15 mouse cellular contexts compared by ENCODE assay signal in genomic region chr14:60693666-60694065, GRCm38 (mm10). TPM values are rescaled to one million over a fixed set of nuclear protein-coding genes. Genes with fewer than 3 reads are reported as not detected.
DNase-seq lines count a peak whose midpoint lies in the region; ATAC-seq and TF ChIP-seq lines count a peak whose summit lies in the region.
"Had no signal": no experiment of that assay in that cellular context is flagged by ENCODE, and none has a peak within 500 bp of the region (broad histone marks: within the 10 kb centered on the region; RNA-seq: fewer than 3 reads in every experiment).

No protein-coding gene starts in this region.

- WGBS in heart, adult 2 months, result 54% methylated on average over 5 of the region's 5 CpGs
- 81% methylated on average over 5 of the region's 5 CpGs for WGBS in midbrain, embryonic 13.5 days
- 70% methylated on average over 5 of the region's 5 CpGs for WGBS in midbrain, embryonic 16.5 days
- WGBS in forebrain, embryonic 15.5 days, result 55% methylated on average over 5 of the region's 5 CpGs
- WGBS in stomach, embryonic 16.5 days, result 61% methylated on average over 5 of the region's 5 CpGs

- H3K27me3 ChIP-seq in heart, adult 2 months (ENCODE audit: control insufficient read depth, insufficient read depth, low read length), result no peaks in the 10 kb centered on the region
- no peaks in the 10 kb centered on the region for H3K27me3 ChIP-seq in midbrain, embryonic 13.5 days
- no peaks in the 10 kb centered on the region for H3K27me3 ChIP-seq in midbrain, embryonic 16.5 days (ENCODE audit: control insufficient read depth, insufficient read depth, low read depth, low read length)
- H3K27me3 ChIP-seq in forebrain, embryonic 15.5 days, result no peaks in the 10 kb centered on the region
- H3K27me3 ChIP-seq in stomach, embryonic 16.5 days (ENCODE audit: control insufficient read depth, insufficient read depth, low read length), result no peaks in the 10 kb centered on the region
- H3K27me3 ChIP-seq: CH12.LX; liver, embryonic 13.5 days had no signal

- DNase-seq in heart, adult 2 months, result no peak
- no peak for DNase-seq in heart, adult 18-20 months
- no peak for DNase-seq in right cerebral cortex, adult 2 months (ENCODE audit: low spot score in 2 of 2)
- DNase-seq: cerebellum, adult 11 months; gastrocnemius, postnatal 10 days; liver, embryonic 13.5 days; right cerebral cortex, postnatal 14 days had no signal

- no peaks in the 10 kb centered on the region for H3K36me3 ChIP-seq in heart, adult 2 months (ENCODE audit: control insufficient read depth, insufficient read depth, low read length)
- 0 out of 2 replicates have a peak, but pooled peaks cover 4% of the 10 kb centered on the region for H3K36me3 ChIP-seq in midbrain, embryonic 13.5 days
- H3K36me3 ChIP-seq in midbrain, embryonic 16.5 days (ENCODE audit: control insufficient read depth, insufficient read depth, low read length), result no peaks in the 10 kb centered on the region
- no peaks in the 10 kb centered on the region for H3K36me3 ChIP-seq in forebrain, embryonic 15.5 days
- H3K36me3 ChIP-seq in stomach, embryonic 16.5 days (ENCODE audit: control insufficient read depth, insufficient read depth, low read length), result no peaks in the 10 kb centered on the region
- H3K36me3 ChIP-seq: heart, embryonic 13.5 days had no signal

- peak overlapping the region; percentile 51 for H3K27ac ChIP-seq in heart, adult 2 months
- H3K27ac ChIP-seq in midbrain, embryonic 13.5 days, result 0 out of 2 replicates have a peak overlapping the region, but pooled peaks have one; percentile 20
- H3K27ac ChIP-seq in midbrain, embryonic 16.5 days (ENCODE audit: low read length), result no peak overlapping the region
- H3K27ac ChIP-seq in forebrain, embryonic 15.5 days (replicated peaks), result peak overlapping the region; percentile 76
- H3K27ac ChIP-seq in stomach, embryonic 16.5 days (ENCODE audit: low read length), result peak overlapping the region; percentile 51
- H3K27ac ChIP-seq: heart, embryonic 13.5 days; hindbrain, embryonic 10.5 days; liver, embryonic 13.5 days had no signal

- no peak for TF ChIP-seq POLR2A in heart, adult 2 months (IDR thresholded peaks at IDR 0.05; ENCODE audit: insufficient read depth, low read depth, low read length)

- no peak overlapping the region for H3K4me2 ChIP-seq in midbrain, embryonic 13.5 days (replicated peaks)
- no peak overlapping the region for H3K4me2 ChIP-seq in midbrain, embryonic 16.5 days (ENCODE audit: low read length)
- H3K4me2 ChIP-seq in forebrain, embryonic 15.5 days (replicated peaks), result no peak overlapping the region
- no peak overlapping the region for H3K4me2 ChIP-seq in stomach, embryonic 16.5 days (ENCODE audit: low read depth, low read length)
- H3K4me2 ChIP-seq: liver, embryonic 13.5 days had no signal

- no peak for ATAC-seq in midbrain, embryonic 13.5 days
- ATAC-seq in midbrain, embryonic 16.5 days, result no peak
- no peak for ATAC-seq in forebrain, embryonic 15.5 days (replicated peaks)
- ATAC-seq in stomach, embryonic 16.5 days (ENCODE audit: insufficient read depth, low FRiP score), result no peak
- ATAC-seq: Patski had no signal

- no peak overlapping the region for H3K4me3 ChIP-seq in heart, adult 2 months
- H3K4me3 ChIP-seq in midbrain, embryonic 13.5 days (replicated peaks), result no peak overlapping the region
- H3K4me3 ChIP-seq in midbrain, embryonic 16.5 days (ENCODE audit: low read depth, low read length), result no peak overlapping the region
- H3K4me3 ChIP-seq in forebrain, embryonic 15.5 days, result no peak overlapping the region
- H3K4me3 ChIP-seq in stomach, embryonic 16.5 days (replicated peaks; ENCODE audit: low read length), result no peak overlapping the region
- H3K4me3 ChIP-seq: heart, embryonic 13.5 days; hindbrain, embryonic 10.5 days; liver, embryonic 13.5 days had no signal

- no peak overlapping the region for H3K9ac ChIP-seq in heart, adult 2 months (ENCODE audit: low read depth, low read length)
- no peak overlapping the region for H3K9ac ChIP-seq in midbrain, embryonic 13.5 days (replicated peaks)
- H3K9ac ChIP-seq in midbrain, embryonic 16.5 days (ENCODE audit: low read depth, low read length), result no peak overlapping the region
- H3K9ac ChIP-seq in forebrain, embryonic 15.5 days (replicated peaks), result no peak overlapping the region
- 0 out of 2 replicates have a peak overlapping the region, but pooled peaks have one; percentile 3 for H3K9ac ChIP-seq in stomach, embryonic 16.5 days (ENCODE audit: low read length)
- H3K9ac ChIP-seq: liver, embryonic 13.5 days had no signal

- no peak for TF ChIP-seq CTCF in heart, adult 2 months (IDR thresholded peaks at IDR 0.05)

- intact Hi-C loops in heart, adult 2 months (cut with DNase I), result loop anchor here (1.0 to 10.0 kb wide), 2 partner anchors 168 to 429 kb away; partner anchors contain the start of gene Mtmr6

- H3K9me3 ChIP-seq in midbrain, embryonic 13.5 days, result no peaks in the 10 kb centered on the region
- H3K9me3 ChIP-seq in midbrain, embryonic 16.5 days (replicated peaks; ENCODE audit: control insufficient read depth, low read length, poor library complexity, severe bottlenecking), result no peaks in the 10 kb centered on the region
- no peaks in the 10 kb centered on the region for H3K9me3 ChIP-seq in forebrain, embryonic 15.5 days
- H3K9me3 ChIP-seq in stomach, embryonic 16.5 days (replicated peaks; ENCODE audit: control insufficient read depth, low read length), result no peaks in the 10 kb centered on the region
- H3K9me3 ChIP-seq: heart, embryonic 13.5 days; hindbrain, embryonic 10.5 days; liver, embryonic 13.5 days had no signal

- H3K4me1 ChIP-seq in heart, adult 2 months (ENCODE audit: control insufficient read depth, insufficient read depth, low read length), result peaks cover 3% of the 10 kb centered on the region
- H3K4me1 ChIP-seq in midbrain, embryonic 13.5 days (replicated peaks), result peaks cover 55% of the 10 kb centered on the region
- H3K4me1 ChIP-seq in midbrain, embryonic 16.5 days (ENCODE audit: control insufficient read depth, insufficient read depth, low read length), result peaks cover 7% of the 10 kb centered on the region; the same call in 1 of the 2 replicates
- H3K4me1 ChIP-seq in forebrain, embryonic 15.5 days, result peaks cover 57% of the 10 kb centered on the region
- H3K4me1 ChIP-seq in stomach, embryonic 16.5 days (ENCODE audit: control insufficient read depth, insufficient read depth, low read length), result peaks cover 10% of the 10 kb centered on the region; the same call in 1 of the 2 replicates

- no peak for TF ChIP-seq EP300 in heart, adult 2 months (IDR thresholded peaks at IDR 0.05; ENCODE audit: insufficient read depth, low read depth, low read length)

- H3K79me2 ChIP-seq in heart, adult 2 months (replicated peaks; ENCODE audit: control insufficient read depth, insufficient read depth, low read length), result no peaks in the 10 kb centered on the region

RNA-seq across cellular contexts. Expression of gene Spata13, which starts 59.9 kb away (rescaled TPM):
- total RNA-seq in heart, adult 2 months (2021), result 10 to 100 TPM; 13.1 to 14.7 TPM
- 9.5 and 14.4 TPM in 2 replicates for polyA plus RNA-seq in heart, adult 2 months (2012; rRNA removed)
- 10 to 100 TPM; 11.1 to 11.4 TPM for total RNA-seq in heart, adult 18-20 months (2021)
- 41.3 and 47.4 TPM in 2 replicates for polyA plus RNA-seq in midbrain, embryonic 13.5 days (2015; fragmentation: Nextera tagmentation; extraction: Ambion mirVana)
- polyA plus RNA-seq in midbrain, embryonic 16.5 days (2015; fragmentation: Nextera tagmentation; extraction: Ambion mirVana), result 18.4 and 24.0 TPM in 2 replicates
- 50.1 and 52.6 TPM in 2 replicates for polyA plus RNA-seq in forebrain, embryonic 15.5 days (2015; fragmentation: Nextera tagmentation; extraction: Ambion mirVana)
- polyA plus RNA-seq in stomach, embryonic 16.5 days (2015; fragmentation: Nextera tagmentation; extraction: Ambion mirVana), result 23.2 and 23.7 TPM in 2 replicates
